Mouse (Mus musculus) ovary, adult 18-20 months (tissue): ENCODE measurements around the gene Zyg11b.

Experiments used
- DNase-seq: peaks from one replicate; pipeline ENCODE4 v3.0.0; 2022; ENCODE audit warnings: low spot score, mixed read lengths

Gene Zyg11b

GRCm38 (mm10) chr4:108318649-108319615 lies 18.0 kb upstream of the Zyg11b start:
- DNase-seq: no peak

GRCm38 (mm10) chr4:108317656-108318605 lies 17.0 kb upstream of the Zyg11b start:
- DNase-seq: no peak

- no peak for DNase-seq
These were observed 13.1 kb upstream of the Zyg11b start for GRCm38 (mm10) chr4:108314041-108314440.

- DNase-seq: no peak
These were observed 9.8 kb upstream of the Zyg11b start for GRCm38 (mm10) chr4:108310706-108311105.

GRCm38 (mm10) chr4:108302296-108302890 lies 1.5 kb upstream of the Zyg11b start:
- DNase-seq: no peak

- DNase-seq: no peak
These were observed 630 bp downstream of the Zyg11b start for GRCm38 (mm10) chr4:108300266-108300665.

- DNase-seq: no peak
These were observed 23.9 kb downstream of the Zyg11b start for GRCm38 (mm10) chr4:108276973-108277372.

- DNase-seq: no peak
These were observed 28.6 kb downstream of the Zyg11b start for GRCm38 (mm10) chr4:108272286-108272685.

- no peak for DNase-seq
These were observed 35.1 kb downstream of the Zyg11b start for GRCm38 (mm10) chr4:108265774-108266173.

GRCm38 (mm10) chr4:108253317-108253716 lies 47.6 kb downstream of the Zyg11b start:
- DNase-seq: no peak

GRCm38 (mm10) chr4:108250501-108250900 lies 50.4 kb downstream of the Zyg11b start:
- no peak for DNase-seq

- no peak for DNase-seq
These were observed 51.6 kb downstream of the Zyg11b start for GRCm38 (mm10) chr4:108249314-108249713.

GRCm38 (mm10) chr4:108233654-108234053 lies 67.2 kb downstream of the Zyg11b start:
- DNase-seq: no peak

- no peak for DNase-seq
These were observed 75.5 kb downstream of the Zyg11b start for GRCm38 (mm10) chr4:108225341-108225872.

- DNase-seq: no peak
These were observed 78.4 kb downstream of the Zyg11b start for GRCm38 (mm10) chr4:108222507-108222906.

GRCm38 (mm10) chr4:108219019-108219418 lies 81.9 kb downstream of the Zyg11b start:
- no peak for DNase-seq

GRCm38 (mm10) chr4:108217332-108218179 lies 83.3 kb downstream of the Zyg11b start, which contains the start of gene Zyg11a:
TSS of gene Zyg11a (minus strand) at chr4:108218048.
- no peak for DNase-seq

GRCm38 (mm10) chr4:108213023-108213422 lies 87.9 kb downstream of the Zyg11b start:
- DNase-seq: no peak

GRCm38 (mm10) chr4:108204629-108205028 lies 96.3 kb downstream of the Zyg11b start:
- no peak for DNase-seq

GRCm38 (mm10) chr4:108199236-108199635 lies 101.7 kb downstream of the Zyg11b start:
- DNase-seq: no peak
